Mouse (Mus musculus) megakaryocyte-erythroid progenitor cell, adult 5-6 weeks (primary cell): Measurements from ENCODE around the gene Kirrel3. TPM values are rescaled to one million over a fixed set of nuclear protein-coding genes. Genes with fewer than 3 reads are reported as not detected.

Source experiments
- ATAC-seq: replicated peaks from 2 replicates; pipeline ENCODE4 v1.8.0; 2016; ENCODE audit warnings: mild to moderate bottlenecking, inconsistent platforms; ENCODE audit not compliant: severe bottlenecking, poor library complexity, low FRiP score, low TSS enrichment
- total RNA-seq, 2 experiments: library from RNA; stranded (forward) in 1 of 2; stranded (reverse) in 1 of 2; fragments of 200-1000, 215-1000 nt in 1 of 2; fragments of >200 nt in 1 of 2; fragmentation: Nextera tagmentation in 1 of 2; gene quantifications; 2 replicates each; pipeline ENCODE4 v1.2.3; 2014 to 2017

Kirrel3 gene
- total RNA-seq, 2 experiments from 2014 or later = not detected

- ATAC-seq = peak; percentile 57; the same call in 1 of the 2 replicates
Observed at GRCm38 (mm10) chr9:34847664-34848063, 362.0 kb downstream of the Kirrel3 start.

DNA sequence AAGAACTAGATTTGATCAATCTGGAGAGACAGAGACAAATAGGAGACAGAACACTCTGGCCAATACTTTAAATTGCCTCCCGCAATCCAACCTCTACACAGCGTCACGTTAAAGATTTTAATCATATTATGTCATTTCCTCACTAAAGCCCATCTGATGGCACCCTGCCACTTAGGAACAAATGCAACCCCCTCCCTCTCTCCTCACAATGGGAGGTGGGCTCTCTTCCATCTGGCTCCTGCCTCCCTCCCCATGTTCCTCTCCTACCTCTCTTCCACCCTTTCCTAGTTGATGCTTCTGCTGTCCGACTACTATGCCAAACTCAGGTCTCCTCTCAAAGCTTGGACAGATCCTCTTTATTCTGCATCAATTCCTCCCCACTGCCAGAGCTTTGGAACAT is 365.4 kb downstream of the Kirrel3 start:
- ATAC-seq = no peak

- ATAC-seq = no peak
Observed at GRCm38 (mm10) chr9:34857575-34857974, 371.9 kb downstream of the Kirrel3 start.

DNA sequence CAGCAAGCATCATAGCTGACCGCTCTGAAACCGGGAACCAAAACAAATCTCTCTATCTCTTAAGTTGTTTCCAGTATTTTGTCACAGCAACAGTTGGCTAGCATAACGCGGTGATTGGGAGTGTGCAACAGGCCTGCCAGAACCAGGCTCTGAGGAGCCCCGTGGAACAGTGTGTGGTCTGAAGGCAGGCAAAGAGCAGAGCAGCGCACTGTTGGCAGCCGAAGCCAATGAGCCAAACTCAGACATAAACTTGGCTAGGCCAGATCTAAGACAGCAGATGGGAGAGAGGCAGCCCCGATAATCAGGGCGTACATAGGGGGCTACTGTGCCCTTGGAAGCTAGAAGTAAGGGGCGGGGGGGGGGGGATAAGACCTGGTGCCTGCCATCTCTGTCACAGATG is 372.4 kb downstream of the Kirrel3 start:
- no peak for ATAC-seq

- ATAC-seq = no peak
Observed at GRCm38 (mm10) chr9:34860934-34861333, 375.2 kb downstream of the Kirrel3 start.

GRCm38 (mm10) chr9:34861775-34862174 is 376.1 kb downstream of the Kirrel3 start:
- ATAC-seq = peak; percentile 59; the same call in 1 of the 2 replicates

DNA sequence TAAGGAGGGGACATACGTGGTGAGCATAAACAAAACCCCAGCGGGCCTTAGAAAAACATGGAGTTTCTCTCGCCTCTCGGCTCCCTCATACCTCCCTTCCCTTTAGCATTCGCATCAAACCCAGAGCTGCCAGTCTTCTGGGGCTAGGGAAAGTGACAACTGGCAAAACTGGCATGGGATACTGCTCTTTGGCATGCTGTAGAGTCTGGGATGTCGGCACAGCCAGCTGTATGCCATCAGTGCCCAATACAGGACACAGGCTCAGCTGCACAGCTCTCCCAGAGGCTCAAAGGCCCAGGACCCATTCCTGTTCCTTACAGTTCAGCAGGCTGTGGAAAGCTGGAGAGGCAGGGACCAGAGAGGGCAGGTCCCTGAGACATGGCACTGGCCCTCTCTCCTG is 379.9 kb downstream of the Kirrel3 start:
- ATAC-seq = no peak

- no peak for ATAC-seq
Observed at GRCm38 (mm10) chr9:34871316-34871966, 385.7 kb downstream of the Kirrel3 start.

DNA sequence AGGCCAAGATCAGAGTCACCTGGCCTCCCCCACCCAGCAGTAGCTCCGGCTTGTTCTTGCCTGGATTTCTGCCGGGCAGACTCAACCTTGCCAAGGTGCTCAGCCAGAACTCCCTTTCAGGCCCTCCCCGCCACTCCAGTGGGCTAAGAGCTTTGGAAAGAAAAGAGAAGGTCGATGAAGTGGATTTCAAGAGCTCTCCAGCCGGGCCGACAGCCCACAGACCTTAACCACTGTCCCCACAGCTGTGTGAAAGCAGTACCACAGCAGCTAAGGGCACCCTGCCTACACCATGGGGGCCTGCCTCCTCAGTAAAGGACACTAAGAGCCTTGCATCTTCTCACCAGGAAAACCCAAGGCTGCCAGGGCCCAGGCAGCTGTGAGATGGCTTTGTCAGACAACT is 389.5 kb downstream of the Kirrel3 start:
- no peak for ATAC-seq

- no peak for ATAC-seq
Observed at GRCm38 (mm10) chr9:34877186-34877585, 391.5 kb downstream of the Kirrel3 start.

DNA sequence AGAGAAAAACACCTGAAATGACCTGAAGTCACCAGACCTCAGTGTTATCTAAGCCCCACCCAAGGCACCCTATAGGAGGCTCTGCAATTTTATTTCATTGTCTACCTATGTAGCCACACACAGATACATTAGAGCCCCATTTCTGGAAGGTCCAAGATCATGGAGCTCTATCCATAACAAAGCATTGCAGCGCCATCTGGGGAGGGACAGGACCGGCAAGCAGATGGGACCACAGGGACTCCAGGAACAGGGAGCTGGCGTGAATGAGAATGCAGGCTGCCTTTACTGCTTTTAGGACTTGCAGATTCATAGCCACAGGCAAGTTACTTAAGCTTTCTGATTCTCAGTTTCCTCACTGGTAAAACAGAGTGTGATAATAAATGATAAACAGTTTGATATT is 392.1 kb downstream of the Kirrel3 start:
- no peak for ATAC-seq

GRCm38 (mm10) chr9:34881750-34882149 is 396.1 kb downstream of the Kirrel3 start:
- ATAC-seq = no peak

GRCm38 (mm10) chr9:34882211-34882610 is 396.5 kb downstream of the Kirrel3 start:
- ATAC-seq = no peak

- no peak for ATAC-seq
Observed at GRCm38 (mm10) chr9:34883122-34883521, 397.4 kb downstream of the Kirrel3 start.

- ATAC-seq = no peak
Observed at GRCm38 (mm10) chr9:34884325-34884724, 398.6 kb downstream of the Kirrel3 start.

GRCm38 (mm10) chr9:34884942-34885341 is 399.2 kb downstream of the Kirrel3 start:
- ATAC-seq = no peak

GRCm38 (mm10) chr9:34886746-34887145 is 401.1 kb downstream of the Kirrel3 start:
- ATAC-seq = no peak

DNA sequence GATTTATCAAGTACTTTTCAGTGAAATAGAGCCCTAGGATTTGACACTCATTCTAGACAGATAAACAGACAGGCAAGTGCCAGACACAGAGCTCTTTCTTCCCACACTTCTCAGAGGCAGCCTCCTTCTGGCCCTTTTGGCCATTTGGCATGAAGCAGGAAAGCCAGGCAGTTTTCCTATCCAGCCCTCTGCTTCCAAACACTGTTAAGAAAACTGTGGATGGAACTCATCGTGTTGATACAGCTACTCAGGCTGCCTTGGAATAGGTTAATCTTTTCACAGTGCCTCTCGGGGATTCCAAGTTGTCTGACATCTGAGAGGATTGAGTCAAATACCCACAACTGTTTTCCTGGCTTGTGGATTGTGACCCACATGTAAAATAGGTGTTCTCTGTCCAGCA is 401.5 kb downstream of the Kirrel3 start:
- ATAC-seq = no peak

DNA sequence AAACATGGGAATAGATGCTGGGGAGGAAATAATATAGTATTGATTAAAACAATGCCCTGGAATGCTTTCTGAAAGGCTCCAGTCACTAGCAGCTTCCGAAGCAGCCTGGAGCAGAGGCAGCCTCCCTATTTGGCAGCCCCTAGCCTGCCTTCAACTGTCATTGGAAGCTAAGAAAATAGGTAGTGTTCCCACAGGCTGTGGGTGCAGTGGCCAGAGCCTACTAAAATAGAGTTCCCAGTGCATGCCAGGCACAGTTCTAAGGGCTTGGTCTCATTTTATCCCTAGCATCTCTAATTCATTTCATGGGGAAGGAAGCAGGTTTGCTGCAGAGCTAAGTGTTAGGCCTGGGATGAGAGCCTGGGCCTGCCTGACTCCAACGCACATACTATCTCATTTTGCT is 402.6 kb downstream of the Kirrel3 start:
- no peak for ATAC-seq

DNA sequence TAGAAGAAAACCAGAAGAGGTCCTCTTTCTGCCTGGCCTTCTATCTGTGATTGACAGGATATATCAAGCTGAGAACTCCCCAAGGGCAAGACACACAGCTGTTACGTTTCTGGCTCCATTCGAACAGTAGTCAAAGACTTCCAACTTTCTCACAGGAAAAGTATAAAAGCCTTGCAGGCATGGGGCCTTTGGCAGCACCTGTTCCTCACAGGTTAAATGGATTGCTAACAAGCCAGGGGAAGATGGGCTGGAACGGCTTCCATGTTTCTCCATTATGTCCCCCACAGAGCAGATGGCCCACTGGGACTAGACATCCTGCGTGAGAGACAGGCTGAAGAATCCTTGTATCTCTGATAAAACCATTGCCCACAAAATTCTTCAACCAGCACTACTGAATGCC is 415.5 kb downstream of the Kirrel3 start:
- ATAC-seq = no peak

GRCm38 (mm10) chr9:34901888-34902287 is 416.2 kb downstream of the Kirrel3 start:
- no peak for ATAC-seq

DNA sequence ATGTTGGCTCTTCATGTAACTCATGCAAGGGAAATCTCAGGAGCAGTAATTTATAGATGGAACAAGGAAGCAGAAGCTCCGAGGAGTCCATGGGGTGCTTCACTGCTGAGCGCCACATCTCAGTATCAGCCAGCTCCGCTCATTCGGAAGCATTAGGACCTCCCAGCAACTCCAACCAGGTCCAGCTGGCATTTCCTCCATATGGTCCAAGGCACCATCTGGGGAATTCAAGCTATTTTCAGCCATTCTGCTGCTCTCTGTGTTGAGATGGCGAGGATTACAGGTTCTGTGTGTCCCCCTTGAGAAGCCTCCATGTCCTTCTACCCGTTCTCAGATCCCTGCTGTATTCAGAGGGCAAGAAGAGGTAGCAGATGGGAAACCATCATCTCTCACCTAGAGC is 419.5 kb downstream of the Kirrel3 start:
- ATAC-seq = no peak
